Mouse (Mus musculus) neural tube, postnatal 0 days (tissue): ENCODE data around the gene Gm8246. TPM values are rescaled to one million over a fixed set of nuclear protein-coding genes. Genes with fewer than 3 reads are reported as not detected.

Experiments used
- polyA plus RNA-seq: library from polyadenylated mRNA; unstranded; fragments of >200 nt; fragmentation: Nextera tagmentation; extraction: Ambion mirVana; gene quantifications from 2 replicates; pipeline ENCODE4 v1.2.1, GENCODE M21; 2015

The Gm8246 gene
- polyA plus RNA-seq = not detected in 2 replicates

DNA sequence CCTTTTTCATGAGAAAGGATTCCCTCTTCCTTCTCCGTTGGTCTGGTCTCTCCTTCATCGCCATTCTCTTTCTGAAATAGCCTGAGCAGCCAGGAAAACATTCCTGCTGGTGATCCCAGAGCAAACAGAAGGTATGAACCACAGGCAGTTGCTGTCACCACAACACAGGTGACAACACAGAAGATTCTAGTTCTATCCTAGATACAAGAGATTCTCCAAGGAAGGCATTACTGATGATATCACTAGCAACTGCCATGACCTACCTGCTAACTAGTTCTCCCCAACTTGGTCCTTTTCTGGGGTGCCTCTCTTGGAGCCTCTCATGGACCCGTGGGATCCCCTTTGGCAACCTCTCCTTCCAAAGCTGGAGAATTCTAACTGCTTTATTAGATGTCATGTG, at the start of gene Gm8246:
Gm8246 (minus strand) TSS at position 101 of the 400 bp plus-strand sequence.

DNA sequence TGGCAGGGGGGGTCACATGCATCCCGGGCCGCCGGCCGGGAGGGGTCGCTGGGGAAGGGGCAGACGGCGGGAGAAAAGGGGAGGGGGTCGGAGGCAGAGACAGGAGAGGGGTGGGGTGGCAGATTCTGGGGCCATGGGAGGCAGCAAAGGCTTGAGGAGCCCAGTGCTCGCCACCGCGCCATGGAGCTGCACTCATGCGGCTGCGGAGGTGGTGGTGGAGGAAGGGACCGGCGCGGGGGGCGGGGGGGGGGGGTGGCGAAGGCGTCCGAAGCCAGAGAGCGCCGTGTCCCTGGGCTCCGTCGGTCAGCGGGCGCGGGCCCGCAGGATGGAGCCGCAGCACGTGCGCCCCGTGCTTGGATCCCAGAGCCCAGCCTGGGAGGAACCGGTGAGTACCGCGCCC, 23.7 kb upstream of the Gm8246 start, which contains the start of gene Gm3488:
Gm3488 (plus strand) TSS at position 301 of the 400 bp plus-strand sequence.

DNA sequence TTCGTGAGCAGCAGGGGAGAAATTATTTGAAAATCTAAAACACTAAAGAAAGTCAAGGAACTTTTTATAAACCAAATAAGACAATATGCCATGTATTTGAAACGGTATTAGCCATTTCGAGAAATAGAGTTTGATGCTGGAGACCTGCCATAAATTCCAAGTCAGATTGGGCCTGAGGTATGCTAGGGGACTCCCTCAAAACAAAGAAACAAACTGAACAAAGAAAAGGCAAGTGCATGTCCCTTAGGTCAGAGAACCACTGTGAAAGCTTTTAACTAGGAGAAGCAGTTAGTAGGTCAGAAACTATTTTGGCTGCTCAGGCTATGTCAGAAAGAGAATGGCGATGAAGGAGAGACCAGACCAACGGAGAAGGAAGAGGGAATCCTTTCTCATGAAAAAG, 6.3 kb upstream of the Gm8246 start, which contains the start of gene Gm3187:
Gm3187 (plus strand) TSS at position 301 of the 400 bp plus-strand sequence.

DNA sequence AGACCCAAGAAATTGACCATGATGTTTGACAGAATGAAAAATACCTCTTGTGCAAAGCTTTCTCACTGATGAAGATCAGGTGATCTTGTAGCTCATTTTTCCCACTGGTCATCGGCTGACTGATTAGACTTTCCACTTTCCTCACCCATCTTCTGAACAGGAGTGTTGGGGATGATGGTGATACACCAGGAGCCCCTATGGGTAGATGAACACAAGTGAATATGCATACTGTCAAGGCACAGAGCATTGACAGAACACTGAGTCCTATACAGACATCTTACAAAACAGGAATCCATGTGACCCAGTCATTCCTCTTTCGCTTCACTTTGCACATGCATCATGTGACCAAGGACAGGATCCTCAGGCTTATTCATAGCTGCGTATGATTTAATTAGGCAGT, 22.3 kb downstream of the Gm8246 start, which contains the start of gene Gm3194:
Gm3194 (minus strand) TSS at position 101 of the 400 bp plus-strand sequence.

Other genes starting within 250 kb of the Gm8246 start
- gene Gm3526, start 217.2 kb downstream of the Gm8246 start, polyA plus RNA-seq = not detected in 2 replicates
- gene Gm3542, start 142.9 kb downstream of the Gm8246 start, polyA plus RNA-seq = not detected in 2 replicates
- 0.26 and 1.4 TPM in 2 replicates for gene Gm3500, start 88.8 kb downstream of the Gm8246 start, polyA plus RNA-seq
- 0.37 and 1.7 TPM in 2 replicates for gene Gm3194, start 22.4 kb downstream of the Gm8246 start, polyA plus RNA-seq
- gene Gm3187, start 6.4 kb upstream of the Gm8246 start, polyA plus RNA-seq = 0.23 TPM in 1 of 2 replicates, not detected in the other
- gene Gm3488, start 23.8 kb upstream of the Gm8246 start, polyA plus RNA-seq = 12.3 and 16.9 TPM in 2 replicates
- gene Gm3532, start 60.7 kb upstream of the Gm8246 start, polyA plus RNA-seq = not detected in 2 replicates
- gene Gm8265, start 155.2 kb upstream of the Gm8246 start, polyA plus RNA-seq = not detected in 2 replicates
- gene Gm9603, start 209.6 kb upstream of the Gm8246 start, polyA plus RNA-seq = not detected in 2 replicates